Mouse (Mus musculus) ES-Bruce4 (cell line): ENCODE measurements around the gene Utp11. TPM values are rescaled to one million over a fixed set of nuclear protein-coding genes. Genes with fewer than 3 reads are reported as not detected.

Experiments
- H3K27ac ChIP-seq: 2 replicates; pipeline ENCODE4 v1.5.1; 2012; ENCODE audit warnings: low read length, inconsistent platforms; ENCODE audit not compliant: insufficient read depth
- H3K27me3 ChIP-seq: 2 replicates; pipeline ENCODE4 v1.6.1; 2012; ENCODE audit warnings: mild to moderate bottlenecking, low read length, inconsistent platforms; ENCODE audit not compliant: control insufficient read depth, poor library complexity, insufficient read depth, severe bottlenecking
- H3K36me3 ChIP-seq: 2 replicates; pipeline ENCODE4 v1.6.1; 2012; ENCODE audit warnings: inconsistent platforms, mild to moderate bottlenecking, low read length, moderate library complexity; ENCODE audit not compliant: control insufficient read depth, poor library complexity, insufficient read depth, severe bottlenecking
- H3K4me1 ChIP-seq: one replicate; pipeline ENCODE4 v1.8.1; 2011; ENCODE audit warnings: low read length; ENCODE audit not compliant: control insufficient read depth, insufficient read depth
- H3K4me3 ChIP-seq: 2 replicates; pipeline ENCODE4 v1.5.1; 2011; ENCODE audit warnings: low read depth, mild to moderate bottlenecking, low read length
- H3K9ac ChIP-seq: 2 replicates; pipeline ENCODE4 v1.6.1; 2012; ENCODE audit warnings: low read depth, mild to moderate bottlenecking, inconsistent platforms; ENCODE audit not compliant: poor library complexity, severe bottlenecking
- H3K9me3 ChIP-seq: replicated peaks from 2 replicates; pipeline ENCODE4 v1.6.1; 2012; ENCODE audit warnings: mild to moderate bottlenecking, low read length, inconsistent platforms; ENCODE audit not compliant: control insufficient read depth, poor library complexity, insufficient read depth, severe bottlenecking
- CTCF ChIP-seq: IDR thresholded peaks from one replicate; pipeline ENCODE4 v1.8.1; 2011; ENCODE audit warnings: low read depth, low read length
- EP300 ChIP-seq: IDR thresholded peaks from 2 replicates; pipeline ENCODE4 v1.6.1; 2011; ENCODE audit warnings: low read depth, low read length; ENCODE audit not compliant: insufficient read depth
- POLR2A ChIP-seq: IDR thresholded peaks from one replicate; pipeline ENCODE4 v1.8.1; 2011; ENCODE audit warnings: low read length; ENCODE audit not compliant: insufficient read depth
- polyA plus RNA-seq: library from polyadenylated mRNA; stranded (reverse); fragments of >200 nt; gene quantifications from 2 replicates; pipeline ENCODE4 v1.2.4, GENCODE M21; 2011; ENCODE audit warnings: low read depth; ENCODE audit not compliant: missing spikeins, insufficient read depth, insufficient read length

Gene Utp11
- polyA plus RNA-seq, 1 experiment, result 56.9 TPM

- Histone ChIP-seq H3K4me3 (no peak overlapping the region), H3K9me3 (no peaks in the 10 kb centered on the region), H3K4me1 (peaks cover 5% of the 10 kb centered on the region), H3K36me3 (no peaks in the 10 kb centered on the region), H3K27me3 (no peaks in the 10 kb centered on the region), H3K9ac (no peak overlapping the region), H3K27ac (no peak overlapping the region)
- no peak for TF ChIP-seq EP300
- TF ChIP-seq POLR2A, result no peak
- TF ChIP-seq CTCF, result no peak
These were observed 49.5 kb downstream of the Utp11 start for GRCm38 (mm10) chr4:124643859-124644258.

- Histone ChIP-seq H3K4me1 (no peaks in the 10 kb centered on the region), H3K27me3 (no peaks in the 10 kb centered on the region; the same call in 1 of the 2 replicates), H3K27ac (no peak overlapping the region), H3K9ac (no peak overlapping the region), H3K36me3 (no peaks in the 10 kb centered on the region), H3K9me3 (no peaks in the 10 kb centered on the region), H3K4me3 (no peak overlapping the region)
- no peak for TF ChIP-seq POLR2A
These were observed 53.7 kb downstream of the Utp11 start for GRCm38 (mm10) chr4:124639715-124640114.

GRCm38 (mm10) chr4:124633281-124633680 lies 60.1 kb downstream of the Utp11 start:
- TF ChIP-seq CTCF (no peak), EP300 (no peak), POLR2A (no peak)
- Histone ChIP-seq H3K27me3 (no peaks in the 10 kb centered on the region; the same call in 1 of the 2 replicates), H3K4me3 (no peak overlapping the region), H3K9ac (no peak overlapping the region), H3K36me3 (no peaks in the 10 kb centered on the region), H3K27ac (no peak overlapping the region), H3K9me3 (no peaks in the 10 kb centered on the region), H3K4me1 (no peaks in the 10 kb centered on the region)

- TF ChIP-seq EP300 (no peak), CTCF (no peak), POLR2A (no peak)
- H3K4me1 ChIP-seq, result no peaks in the 10 kb centered on the region
- H3K27ac ChIP-seq, result no peak overlapping the region
- H3K9me3 ChIP-seq, result no peaks in the 10 kb centered on the region
- H3K9ac ChIP-seq, result no peak overlapping the region
- H3K36me3 ChIP-seq, result no peaks in the 10 kb centered on the region
- H3K4me3 ChIP-seq, result no peak overlapping the region
- no peaks in the 10 kb centered on the region; the same call in 1 of the 2 replicates for H3K27me3 ChIP-seq
These were observed 60.5 kb downstream of the Utp11 start for GRCm38 (mm10) chr4:124632856-124633255.

- H3K27ac ChIP-seq, result no peak overlapping the region
- H3K36me3 ChIP-seq, result no peaks in the 10 kb centered on the region
- H3K27me3 ChIP-seq, result no peaks in the 10 kb centered on the region; the same call in 1 of the 2 replicates
- no peak overlapping the region for H3K4me3 ChIP-seq
- TF ChIP-seq POLR2A (no peak), CTCF (no peak), EP300 (0 out of 2 replicates have a peak, but pooled peaks have one; percentile 19)
- H3K9ac ChIP-seq, result no peak overlapping the region
- no peaks in the 10 kb centered on the region for H3K4me1 ChIP-seq
- no peaks in the 10 kb centered on the region for H3K9me3 ChIP-seq
These were observed 61.9 kb downstream of the Utp11 start for GRCm38 (mm10) chr4:124631456-124631855.

Other genes with a start within 250 kb of the Utp11 start
- 0.78 TPM in 1 of 2 replicates, not detected in the other for gene 3100002H09Rik, start 82.8 kb downstream of the Utp11 start, polyA plus RNA-seq
- gene Pou3f1, start 36.8 kb downstream of the Utp11 start, polyA plus RNA-seq, result 12.8 and 14.9 TPM in 2 replicates
- 11.4 and 14.0 TPM in 2 replicates for gene Fhl3, start 7.1 kb upstream of the Utp11 start, polyA plus RNA-seq
- gene Sf3a3, start 21.2 kb upstream of the Utp11 start, polyA plus RNA-seq, result 110 and 127 TPM in 2 replicates
- gene Inpp5b, start 48.2 kb upstream of the Utp11 start, polyA plus RNA-seq, result 21.7 and 27.0 TPM in 2 replicates
- 15.8 and 16.4 TPM in 2 replicates for gene Mtf1, start 108.5 kb upstream of the Utp11 start, polyA plus RNA-seq
- 41.9 and 48.4 TPM in 2 replicates for gene Yrdc, start 157.1 kb upstream of the Utp11 start, polyA plus RNA-seq
- gene 1110065P20Rik, start 157.6 kb upstream of the Utp11 start, polyA plus RNA-seq, result 15.1 and 16.0 TPM in 2 replicates
- 3.8 and 4.8 TPM in 2 replicates for gene Maneal, start 168.6 kb upstream of the Utp11 start, polyA plus RNA-seq
- gene Epha10, start 187.3 kb upstream of the Utp11 start, polyA plus RNA-seq, result 0.37 and 0.84 TPM in 2 replicates
- gene 9930104L06Rik, start 243.4 kb upstream of the Utp11 start, polyA plus RNA-seq, result 9.5 and 15.2 TPM in 2 replicates
- gene Cdca8, start 245.7 kb upstream of the Utp11 start, polyA plus RNA-seq, result 209 and 212 TPM in 2 replicates